Mouse (Mus musculus): ENCODE results near the gene Pigs.

The Pigs gene

GRCm38 (mm10) chr11:78364103-78364502 is 35.9 kb downstream of the Pigs start:
- no peak for DNase-seq (ENCODE audit: low spot score)

GRCm38 (mm10) chr11:78367456-78368225 is 39.4 kb downstream of the Pigs start:
- no peak for DNase-seq (ENCODE audit: low spot score)

- no peak for DNase-seq (ENCODE audit: low spot score)
Measured at GRCm38 (mm10) chr11:78370389-78370788, 42.2 kb downstream of the Pigs start.

GRCm38 (mm10) chr11:78371711-78372110 is 43.5 kb downstream of the Pigs start:
- DNase-seq (ENCODE audit: low spot score) = no peak

GRCm38 (mm10) chr11:78372166-78372565 is 44.0 kb downstream of the Pigs start:
- no peak for DNase-seq (ENCODE audit: low spot score)

GRCm38 (mm10) chr11:78372610-78373009 is 44.4 kb downstream of the Pigs start:
- no peak for DNase-seq (ENCODE audit: low spot score)

- DNase-seq (ENCODE audit: low spot score) = no peak
Measured at GRCm38 (mm10) chr11:78374147-78374546, 45.9 kb downstream of the Pigs start.

- no peak for DNase-seq (ENCODE audit: low spot score)
Measured at GRCm38 (mm10) chr11:78377549-78378159, 49.4 kb downstream of the Pigs start.

GRCm38 (mm10) chr11:78380351-78380750 is 52.1 kb downstream of the Pigs start:
- DNase-seq (ENCODE audit: low spot score) = no peak

- no peak for DNase-seq (ENCODE audit: low spot score)
Measured at GRCm38 (mm10) chr11:78380996-78381395, 52.8 kb downstream of the Pigs start.

- DNase-seq (ENCODE audit: low spot score) = no peak
Measured at GRCm38 (mm10) chr11:78382286-78382685, 54.1 kb downstream of the Pigs start.

- no peak for DNase-seq (ENCODE audit: low spot score)
Measured at GRCm38 (mm10) chr11:78382701-78383100, 54.5 kb downstream of the Pigs start.

- no peak for DNase-seq (ENCODE audit: low spot score)
Measured at GRCm38 (mm10) chr11:78385776-78386175, 57.6 kb downstream of the Pigs start.

GRCm38 (mm10) chr11:78386508-78387043 is 58.4 kb downstream of the Pigs start, which contains the start of gene Foxn1:
TSS of gene Foxn1 (minus strand) at chr11:78386558.
- no peak for DNase-seq (ENCODE audit: low spot score)
